Mouse (Mus musculus) midbrain, embryonic 10.5 days (tissue): ENCODE results near the gene Unc5a. TPM values are rescaled to one million over a fixed set of nuclear protein-coding genes. Genes with fewer than 3 reads are reported as not detected.

Experiments used
- DNase-seq: peaks from one replicate; pipeline ENCODE4 v3.0.0-alpha.2; 2017; ENCODE audit warnings: low spot score
- H3K27ac ChIP-seq: fragments of 300-500 bp; sonication (generic); replicated peaks from 2 replicates; pipeline ENCODE4 v1.5.1; 2016; ENCODE audit warnings: mild to moderate bottlenecking
- H3K27me3 ChIP-seq: fragments of 300-500 bp; sonication (generic); 2 replicates; pipeline ENCODE4 v1.6.1; 2016; ENCODE audit warnings: low read depth, mild to moderate bottlenecking; ENCODE audit not compliant: poor library complexity, severe bottlenecking
- H3K36me3 ChIP-seq: fragments of 300-500 bp; sonication (generic); 2 replicates; pipeline ENCODE4 v1.6.1; 2016; ENCODE audit warnings: mild to moderate bottlenecking, moderate library complexity
- H3K4me1 ChIP-seq: fragments of 300-500 bp; sonication (generic); 2 replicates; pipeline ENCODE4 v1.6.1; 2016
- H3K4me3 ChIP-seq: fragments of 300-500 bp; sonication (generic); 2 replicates; pipeline ENCODE4 v1.5.1; 2016; ENCODE audit warnings: mild to moderate bottlenecking, moderate library complexity
- H3K9me3 ChIP-seq: fragments of 300-500 bp; sonication (generic); replicated peaks from 2 replicates; pipeline ENCODE4 v1.6.1; 2016; ENCODE audit warnings: mild to moderate bottlenecking
- WGBS: fragments of 180-500 bp; shearing (Covaris S2); methylation state at CpG from one replicate; pipeline ENCODE4 v1.1.7; 2016; 5-methylcytosine and 5-hydroxymethylcytosine counted together
- polyA plus RNA-seq: library from polyadenylated mRNA; unstranded; fragments of >200 nt; fragmentation: Nextera tagmentation; extraction: Ambion mirVana; gene quantifications from 2 replicates; pipeline ENCODE4 v1.2.1, GENCODE M21; 2016

Gene Unc5a
- polyA plus RNA-seq, 1 experiment from 2014 or later, result 2.8 TPM

- H3K9me3 ChIP-seq, result no peaks in the 10 kb centered on the region
- peaks cover 75% of the 10 kb centered on the region for H3K27me3 ChIP-seq
- H3K4me1 ChIP-seq, result peaks cover 81% of the 10 kb centered on the region
- no peaks in the 10 kb centered on the region for H3K36me3 ChIP-seq
- peak overlapping the region; percentile 24; the same call in 1 of the 2 replicates for H3K4me3 ChIP-seq
- 3% methylated on average over 14 of the region's 14 CpGs for WGBS
- peak overlapping the region; percentile 64 for H3K27ac ChIP-seq
- DNase-seq, result peak; percentile 50
These were observed 62.8 kb downstream of the Unc5a start for GRCm38 (mm10) chr13:55011981-55012478.

GRCm38 (mm10) chr13:55013702-55014344, 64.6 kb downstream of the Unc5a start:
- DNase-seq, result peak; percentile 43
- Histone ChIP-seq H3K36me3 (no peaks in the 10 kb centered on the region), H3K9me3 (no peaks in the 10 kb centered on the region), H3K27me3 (peaks cover 60% of the 10 kb centered on the region), H3K4me1 (peaks cover 65% of the 10 kb centered on the region), H3K4me3 (no peak overlapping the region), H3K27ac (peak overlapping the region; percentile 30; the same call in 1 of the 2 replicates)
- 13% methylated on average over 9 of the region's 9 CpGs for WGBS

- H3K27ac ChIP-seq, result peak overlapping the region; percentile 30; the same call in 1 of the 2 replicates
- no peaks in the 10 kb centered on the region for H3K9me3 ChIP-seq
- 61% methylated on average over 9 of the region's 9 CpGs for WGBS
- no peaks in the 10 kb centered on the region for H3K36me3 ChIP-seq
- H3K27me3 ChIP-seq, result peaks cover 54% of the 10 kb centered on the region
- DNase-seq, result no peak
- no peak overlapping the region for H3K4me3 ChIP-seq
- H3K4me1 ChIP-seq, result peaks cover 59% of the 10 kb centered on the region
These were observed 65.2 kb downstream of the Unc5a start for GRCm38 (mm10) chr13:55014451-55014850.

GRCm38 (mm10) chr13:55017154-55017897, 68.1 kb downstream of the Unc5a start:
- H3K27me3 ChIP-seq, result peaks cover 26% of the 10 kb centered on the region
- WGBS, result 89% methylated on average over 12 of the region's 12 CpGs
- H3K4me3 ChIP-seq, result no peak overlapping the region
- no peaks in the 10 kb centered on the region for H3K9me3 ChIP-seq
- H3K27ac ChIP-seq, result no peak overlapping the region
- H3K36me3 ChIP-seq, result no peaks in the 10 kb centered on the region
- H3K4me1 ChIP-seq, result peaks cover 36% of the 10 kb centered on the region
- DNase-seq, result no peak

- peaks cover 36% of the 10 kb centered on the region for H3K4me1 ChIP-seq
- H3K4me3 ChIP-seq, result no peak overlapping the region
- no peaks in the 10 kb centered on the region for H3K36me3 ChIP-seq
- no peaks in the 10 kb centered on the region for H3K9me3 ChIP-seq
- peaks cover 19% of the 10 kb centered on the region for H3K27me3 ChIP-seq
- H3K27ac ChIP-seq, result no peak overlapping the region
- 84% methylated on average over 8 of the region's 8 CpGs for WGBS
- DNase-seq, result no peak
These were observed 68.8 kb downstream of the Unc5a start for GRCm38 (mm10) chr13:55017898-55018599.

- Histone ChIP-seq H3K27ac (no peak overlapping the region), H3K9me3 (no peaks in the 10 kb centered on the region), H3K4me1 (peaks cover 32% of the 10 kb centered on the region), H3K36me3 (no peaks in the 10 kb centered on the region), H3K4me3 (no peak overlapping the region), H3K27me3 (peaks cover 14% of the 10 kb centered on the region)
- WGBS, result 90% methylated on average over 9 of the region's 9 CpGs
- DNase-seq, result no peak
These were observed 69.5 kb downstream of the Unc5a start for GRCm38 (mm10) chr13:55018700-55019099.

GRCm38 (mm10) chr13:55019181-55019580, 70.0 kb downstream of the Unc5a start:
- DNase-seq, result no peak
- Histone ChIP-seq H3K27me3 (peaks cover 14% of the 10 kb centered on the region), H3K27ac (no peak overlapping the region), H3K4me3 (no peak overlapping the region), H3K9me3 (no peaks in the 10 kb centered on the region), H3K4me1 (peaks cover 27% of the 10 kb centered on the region), H3K36me3 (no peaks in the 10 kb centered on the region)
- WGBS, result 67% methylated on average over 3 of the region's 3 CpGs

GRCm38 (mm10) chr13:55020051-55020450, 70.8 kb downstream of the Unc5a start:
- H3K4me1 ChIP-seq, result peaks cover 18% of the 10 kb centered on the region
- WGBS, result 93% methylated on average over 4 of the region's 4 CpGs
- H3K36me3 ChIP-seq, result no peaks in the 10 kb centered on the region
- peaks cover 6% of the 10 kb centered on the region for H3K27me3 ChIP-seq
- no peak for DNase-seq
- H3K9me3 ChIP-seq, result no peaks in the 10 kb centered on the region
- no peak overlapping the region for H3K27ac ChIP-seq
- H3K4me3 ChIP-seq, result no peak overlapping the region

- peaks cover 9% of the 10 kb centered on the region for H3K36me3 ChIP-seq
- WGBS, result 90% methylated on average over 13 of the region's 13 CpGs
- no peaks in the 10 kb centered on the region for H3K9me3 ChIP-seq
- no peak within 1 kb of the TSS for H3K4me3 ChIP-seq
- peaks cover 14% of the 10 kb centered on the region for H3K4me1 ChIP-seq
- no peaks in the 10 kb centered on the region; the same call in 1 of the 2 replicates for H3K27me3 ChIP-seq
- no peak within 1 kb of the TSS for H3K27ac ChIP-seq
- DNase-seq, result no peak
These were observed 72.1 kb downstream of the Unc5a start, which contains the start of gene Hk3 for GRCm38 (mm10) chr13:55021194-55021779. Hk3 (minus strand) TSS chr13:55021385.

GRCm38 (mm10) chr13:55022256-55022655, 73.0 kb downstream of the Unc5a start:
- Histone ChIP-seq H3K9me3 (no peaks in the 10 kb centered on the region), H3K36me3 (peaks cover 10% of the 10 kb centered on the region), H3K4me3 (no peak overlapping the region), H3K27ac (no peak overlapping the region), H3K4me1 (peaks cover 14% of the 10 kb centered on the region), H3K27me3 (no peaks in the 10 kb centered on the region; the same call in 1 of the 2 replicates)
- WGBS, result 63% methylated on average over 4 of the region's 4 CpGs
- DNase-seq, result no peak

- WGBS, result 85% methylated on average over 9 of the region's 9 CpGs
- peaks cover 12% of the 10 kb centered on the region for H3K36me3 ChIP-seq
- H3K9me3 ChIP-seq, result no peaks in the 10 kb centered on the region
These were observed 73.5 kb downstream of the Unc5a start for GRCm38 (mm10) chr13:55022715-55023114.

GRCm38 (mm10) chr13:55024215-55024614, 75.0 kb downstream of the Unc5a start:
- no peaks in the 10 kb centered on the region for H3K27me3 ChIP-seq
- no peak overlapping the region for H3K27ac ChIP-seq
- peaks cover 11% of the 10 kb centered on the region for H3K4me1 ChIP-seq
- DNase-seq, result no peak
- H3K4me3 ChIP-seq, result no peak overlapping the region
- H3K36me3 ChIP-seq, result peaks cover 24% of the 10 kb centered on the region
- WGBS, result 93% methylated on average over 2 of the region's 2 CpGs
- no peaks in the 10 kb centered on the region for H3K9me3 ChIP-seq

More at GRCm38 (mm10) chr13:55022715-55023114, 73.5 kb downstream of the Unc5a start:
- Histone ChIP-seq H3K4me1 (peaks cover 14% of the 10 kb centered on the region), H3K27me3 (no peaks in the 10 kb centered on the region), H3K4me3 (no peak overlapping the region), H3K27ac (no peak overlapping the region)
- no peak for DNase-seq
